Mouse (Mus musculus) neural tube, embryonic 14.5 days (tissue): ENCODE measurements around the gene Rab11fip4. TPM values are rescaled to one million over a fixed set of nuclear protein-coding genes. Genes with fewer than 3 reads are reported as not detected.
A peak's percentile ranks its signal among the peaks of the same experiment; 100 is the strongest.

Experiments
- ATAC-seq: fragments of 200-750 bp; cut with Nextera tagmentation; 2 replicates; pipeline ENCODE4 v1.8.0; 2017; ENCODE audit warnings: low read depth, mild to moderate bottlenecking, moderate TSS enrichment, moderate library complexity
- H3K27ac ChIP-seq: fragments of 300-500 bp; sonication (generic); 2 replicates; pipeline ENCODE4 v1.5.1; 2014; ENCODE audit warnings: low read depth, mild to moderate bottlenecking, control low read depth, low read length, moderate library complexity, mixed read lengths
- H3K27me3 ChIP-seq: fragments of 300-500 bp; sonication (generic); 2 replicates; pipeline ENCODE4 v1.6.1; 2014; ENCODE audit warnings: low read length; ENCODE audit not compliant: control insufficient read depth, insufficient read depth
- H3K36me3 ChIP-seq: fragments of 300-500 bp; sonication (generic); 2 replicates; pipeline ENCODE4 v1.6.1; 2014; ENCODE audit warnings: low read length, mixed read lengths; ENCODE audit not compliant: control insufficient read depth, insufficient read depth
- H3K4me1 ChIP-seq: fragments of 300-500 bp; sonication (generic); 2 replicates; pipeline ENCODE4 v1.6.1; 2014; ENCODE audit warnings: low read length; ENCODE audit not compliant: control insufficient read depth, insufficient read depth
- H3K4me2 ChIP-seq: fragments of 300-500 bp; sonication (generic); 2 replicates; pipeline ENCODE4 v1.6.1; 2014; ENCODE audit warnings: mild to moderate bottlenecking, low read depth, low read length, control low read depth
- H3K4me3 ChIP-seq: fragments of 300-500 bp; sonication (generic); 2 replicates; pipeline ENCODE4 v1.5.1; 2014; ENCODE audit warnings: low read depth, low read length, control low read depth, mixed read lengths
- H3K9ac ChIP-seq: fragments of 300-500 bp; sonication (generic); replicated peaks from 2 replicates; pipeline ENCODE4 v1.6.1; 2014; ENCODE audit warnings: low read depth, mild to moderate bottlenecking, control low read depth, low read length, mixed read lengths
- H3K9me3 ChIP-seq: fragments of 300-500 bp; sonication (generic); 2 replicates; pipeline ENCODE4 v1.6.1; 2016; ENCODE audit warnings: low read length; ENCODE audit not compliant: control insufficient read depth
- WGBS: fragments of 180-500 bp; shearing (Covaris S2); extraction: QIAGEN DNeasy Blood & Tissue Kit; methylation state at CpG from one replicate; pipeline ENCODE4 v1.1.7; 2014; 5-methylcytosine and 5-hydroxymethylcytosine counted together
- polyA plus RNA-seq: library from polyadenylated mRNA; unstranded; fragments of >200 nt; fragmentation: Nextera tagmentation; extraction: Ambion mirVana; gene quantifications from 2 replicates; pipeline ENCODE4 v1.2.1, GENCODE M21; 2014

The Rab11fip4 gene
- polyA plus RNA-seq, 1 experiment from 2014 or later, result 23.1 TPM

DNA sequence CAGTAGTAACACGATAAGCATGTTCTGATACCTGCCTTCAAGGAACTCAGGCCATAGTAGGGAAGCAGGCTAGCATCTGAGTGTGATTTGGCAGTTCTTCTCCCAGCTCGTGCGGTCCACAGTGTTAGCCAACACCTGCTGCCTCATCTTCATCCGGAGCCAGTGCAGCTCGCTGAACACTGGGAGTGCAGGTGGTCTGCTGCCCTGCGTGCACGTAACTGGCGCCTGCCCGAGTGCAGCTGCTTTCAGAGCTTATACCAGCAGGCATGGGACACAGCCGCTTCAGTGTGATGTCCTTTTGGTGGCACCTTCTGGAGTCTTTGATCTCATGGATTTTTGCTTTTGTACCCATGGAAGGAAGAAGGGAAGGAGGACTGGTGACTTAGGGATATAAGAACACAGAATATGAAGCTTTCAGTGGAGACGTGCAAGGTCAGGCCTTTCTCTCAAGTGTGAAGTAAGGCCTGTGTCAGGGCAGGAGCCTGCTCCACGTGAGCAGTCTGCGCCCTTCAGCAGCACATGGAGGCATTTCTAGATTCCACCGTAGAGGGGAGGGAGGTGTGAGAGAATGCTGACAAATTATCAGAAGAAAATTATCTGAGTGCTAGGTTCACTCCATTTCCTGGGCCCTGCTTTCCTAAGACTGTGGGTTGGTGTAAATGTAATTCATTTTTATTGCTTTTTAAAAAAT, 15.5 kb upstream of the Rab11fip4 start:
- H3K9ac ChIP-seq, result no peak overlapping the region
- no peak overlapping the region for H3K4me2 ChIP-seq
- no peak overlapping the region for H3K27ac ChIP-seq
- no peaks in the 10 kb centered on the region for H3K27me3 ChIP-seq
- no peaks in the 10 kb centered on the region for H3K9me3 ChIP-seq
- WGBS, result 91% methylated on average over 14 of the region's 14 CpGs
- H3K36me3 ChIP-seq, result peaks cover 30% of the 10 kb centered on the region; the same call in 1 of the 2 replicates
- no peak for ATAC-seq
- H3K4me1 ChIP-seq, result no peaks in the 10 kb centered on the region
- H3K4me3 ChIP-seq, result no peak overlapping the region

DNA sequence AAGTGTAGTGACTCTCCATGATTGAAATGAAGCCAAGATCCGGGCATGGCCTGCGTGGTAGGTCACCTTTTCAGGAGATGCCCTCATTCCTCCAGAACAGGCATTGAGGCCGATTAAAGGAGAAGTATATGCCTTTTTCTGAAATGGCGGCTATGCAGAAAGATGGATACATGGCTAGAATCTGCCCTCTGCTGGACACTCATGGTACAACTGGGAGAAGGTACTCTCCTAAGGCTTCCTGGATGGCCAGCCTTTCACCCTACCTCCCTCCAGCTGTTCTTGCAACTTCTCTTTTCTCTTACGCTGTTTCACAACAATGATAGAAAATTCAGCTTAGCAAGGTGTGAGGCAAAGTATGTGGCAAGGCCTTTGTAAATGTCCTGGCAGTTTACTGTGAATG, 13.3 kb upstream of the Rab11fip4 start:
- H3K4me3 ChIP-seq, result no peak overlapping the region
- no peak for ATAC-seq
- no peaks in the 10 kb centered on the region for H3K27me3 ChIP-seq
- no peak overlapping the region for H3K27ac ChIP-seq
- WGBS, result 50% methylated on average over 5 of the region's 5 CpGs
- peaks cover 17% of the 10 kb centered on the region; the same call in 1 of the 2 replicates for H3K36me3 ChIP-seq
- no peak overlapping the region for H3K9ac ChIP-seq
- H3K4me2 ChIP-seq, result no peak overlapping the region
- no peaks in the 10 kb centered on the region for H3K9me3 ChIP-seq
- no peaks in the 10 kb centered on the region for H3K4me1 ChIP-seq

- Histone ChIP-seq H3K36me3 (peaks cover 9% of the 10 kb centered on the region; the same call in 1 of the 2 replicates), H3K4me2 (no peak overlapping the region), H3K9me3 (no peaks in the 10 kb centered on the region), H3K4me1 (no peaks in the 10 kb centered on the region), H3K9ac (no peak overlapping the region), H3K27ac (no peak overlapping the region), H3K27me3 (no peaks in the 10 kb centered on the region), H3K4me3 (no peak overlapping the region)
- ATAC-seq, result no peak
- 53% methylated on average over 4 of the region's 4 CpGs for WGBS
These were observed 10.4 kb upstream of the Rab11fip4 start for GRCm38 (mm10) chr11:79580660-79581059.

GRCm38 (mm10) chr11:79581257-79581656, 9.8 kb upstream of the Rab11fip4 start:
- Histone ChIP-seq H3K27me3 (no peaks in the 10 kb centered on the region), H3K9me3 (no peaks in the 10 kb centered on the region), H3K4me3 (no peak overlapping the region), H3K4me2 (no peak overlapping the region), H3K27ac (no peak overlapping the region), H3K4me1 (no peaks in the 10 kb centered on the region), H3K36me3 (0 out of 2 replicates have a peak, but pooled peaks cover 8% of the 10 kb centered on the region), H3K9ac (no peak overlapping the region)
- 89% methylated on average over 6 of the region's 6 CpGs for WGBS
- ATAC-seq, result no peak

DNA sequence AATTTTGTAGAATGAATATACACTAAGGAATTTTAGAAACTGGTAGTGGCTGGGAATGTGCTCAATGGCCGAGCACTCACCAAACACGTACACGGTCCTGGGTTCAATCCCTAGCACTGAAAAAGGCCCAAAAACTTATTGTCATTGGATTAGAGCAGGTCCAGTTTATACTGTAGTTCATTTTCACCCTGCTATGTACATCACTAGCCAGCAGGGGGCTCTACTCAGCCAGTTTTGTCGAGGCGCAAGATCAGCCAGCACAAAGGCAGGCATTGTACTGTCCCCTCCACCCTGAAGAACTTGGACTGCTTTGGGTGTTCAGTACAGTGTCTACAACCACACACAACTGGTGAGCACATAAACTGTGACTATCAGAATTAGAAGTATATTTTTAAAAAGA, 6.8 kb upstream of the Rab11fip4 start:
- Histone ChIP-seq H3K4me1 (no peaks in the 10 kb centered on the region), H3K4me2 (no peak overlapping the region), H3K27ac (no peak overlapping the region), H3K36me3 (0 out of 2 replicates have a peak, but pooled peaks cover 2% of the 10 kb centered on the region), H3K9ac (no peak overlapping the region), H3K27me3 (no peaks in the 10 kb centered on the region), H3K9me3 (no peaks in the 10 kb centered on the region), H3K4me3 (no peak overlapping the region)
- ATAC-seq, result peak; percentile 75; the same call in 1 of the 2 replicates
- WGBS, result 10% methylated on average over 5 of the region's 5 CpGs

DNA sequence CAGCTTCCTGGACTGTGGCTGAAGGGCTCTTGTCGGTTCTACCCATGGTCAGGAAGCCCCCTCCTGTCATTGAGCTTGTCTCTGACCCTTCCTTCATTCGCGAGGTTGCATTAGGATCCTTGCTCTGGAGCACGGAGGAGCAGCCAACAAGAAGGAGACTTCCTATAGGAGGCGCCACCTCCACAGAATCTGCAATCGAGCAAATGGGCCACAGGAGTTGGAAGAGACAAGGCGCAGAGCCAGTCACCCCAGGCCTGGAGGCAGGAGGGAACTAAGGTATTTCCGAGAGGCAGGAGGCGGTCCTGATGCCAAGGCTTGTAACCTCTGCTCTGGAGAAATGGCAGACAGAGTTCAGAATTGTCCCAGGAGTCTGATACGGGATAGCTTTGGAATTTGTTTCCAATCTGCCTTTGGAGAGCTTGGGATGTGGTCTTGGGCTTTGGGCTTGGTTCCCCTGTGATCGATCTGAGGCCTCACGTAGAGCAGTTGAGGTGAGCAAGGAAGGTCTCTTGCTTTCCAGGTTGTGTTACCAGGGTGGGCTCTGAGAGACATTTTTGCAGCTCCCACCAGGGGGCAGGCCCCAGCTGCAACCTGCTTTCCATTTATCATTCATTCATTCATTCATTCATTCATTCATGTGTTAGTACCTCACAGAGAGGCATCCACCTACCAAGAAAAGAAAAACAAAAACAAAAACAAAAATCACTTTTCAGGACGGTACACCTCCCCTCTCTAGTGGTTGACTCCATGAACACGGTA, 1.5 kb upstream of the Rab11fip4 start:
- WGBS, result 60% methylated on average over 14 of the region's 14 CpGs
- Histone ChIP-seq H3K4me2 (no peak overlapping the region), H3K9ac (no peak overlapping the region), H3K27me3 (peaks cover 3% of the 10 kb centered on the region; the same call in 1 of the 2 replicates), H3K36me3 (no peaks in the 10 kb centered on the region), H3K4me3 (no peak overlapping the region), H3K27ac (no peak overlapping the region), H3K4me1 (peaks cover 19% of the 10 kb centered on the region), H3K9me3 (no peaks in the 10 kb centered on the region)
- ATAC-seq, result no peak

DNA sequence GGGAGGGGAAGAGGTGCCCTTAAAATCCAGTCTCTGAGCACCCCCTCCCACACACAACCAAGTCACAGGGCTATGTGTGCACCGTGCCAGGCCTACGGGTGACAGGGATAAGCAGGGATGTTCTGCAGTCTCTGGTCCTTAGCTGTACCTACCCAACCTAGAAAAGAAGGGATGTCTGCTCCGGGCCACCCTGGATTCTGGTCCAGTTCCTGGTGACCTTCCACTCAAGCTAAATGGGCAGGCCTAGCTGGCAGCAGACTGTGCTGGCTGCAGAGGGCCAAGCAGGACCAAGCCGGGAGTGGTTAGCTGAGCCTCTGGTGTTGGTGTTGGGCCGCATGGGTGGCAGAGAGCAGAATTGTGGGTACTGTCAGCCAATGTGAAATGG, 571 bp downstream of the Rab11fip4 start:
- Histone ChIP-seq H3K27ac (peak overlapping the region; percentile 86), H3K4me3 (peak overlapping the region; percentile 69), H3K9me3 (no peaks in the 10 kb centered on the region), H3K27me3 (peaks cover 3% of the 10 kb centered on the region; the same call in 1 of the 2 replicates), H3K9ac (peak overlapping the region; percentile 90), H3K4me2 (peak overlapping the region; percentile 79), H3K4me1 (peaks cover 19% of the 10 kb centered on the region), H3K36me3 (no peaks in the 10 kb centered on the region)
- peak; percentile 28 for ATAC-seq
- WGBS, result 28% methylated on average over 5 of the region's 5 CpGs

GRCm38 (mm10) chr11:79593495-79593894, 2.5 kb downstream of the Rab11fip4 start:
- no peak for ATAC-seq

DNA sequence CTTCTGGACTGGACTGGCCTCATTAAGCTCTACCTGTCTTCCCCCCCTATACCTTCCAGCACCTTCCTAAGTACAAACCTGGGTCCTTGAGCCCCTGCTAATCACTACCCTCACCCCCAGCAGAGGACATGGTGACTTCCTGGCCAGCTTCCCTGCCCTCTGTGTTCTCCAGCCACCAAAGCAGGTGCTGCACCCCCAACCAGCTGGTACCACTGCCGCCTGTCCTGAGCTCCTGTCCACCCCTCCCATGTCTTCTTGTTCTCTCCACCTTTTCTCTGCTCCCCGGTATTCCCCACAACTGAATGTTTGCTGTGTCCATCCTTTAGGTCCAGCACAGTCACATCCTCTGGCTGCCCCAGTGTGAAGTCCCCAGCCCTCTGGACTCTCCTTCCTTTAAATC, 19.4 kb downstream of the Rab11fip4 start:
- Histone ChIP-seq H3K27ac (no peak overlapping the region), H3K4me2 (no peak overlapping the region), H3K36me3 (no peaks in the 10 kb centered on the region; the same call in 1 of the 2 replicates), H3K4me1 (peaks cover 17% of the 10 kb centered on the region), H3K9ac (no peak overlapping the region), H3K27me3 (no peaks in the 10 kb centered on the region), H3K9me3 (no peaks in the 10 kb centered on the region), H3K4me3 (no peak overlapping the region)
- WGBS, result 60% methylated on average over 2 of the region's 2 CpGs
- ATAC-seq, result no peak

More at GRCm38 (mm10) chr11:79593495-79593894, 2.5 kb downstream of the Rab11fip4 start:
- Histone ChIP-seq H3K27ac (no peak overlapping the region), H3K9ac (peak overlapping the region; percentile 46), H3K4me3 (no peak overlapping the region), H3K4me2 (peak overlapping the region; percentile 79), H3K4me1 (peaks cover 19% of the 10 kb centered on the region), H3K9me3 (no peaks in the 10 kb centered on the region), H3K36me3 (no peaks in the 10 kb centered on the region), H3K27me3 (peaks cover 3% of the 10 kb centered on the region; the same call in 1 of the 2 replicates)
- WGBS, result 33% methylated on average over 11 of the region's 11 CpGs
